Mouse (Mus musculus): ENCODE measurements at regions not wholly inside any gene's neighbourhood (a gene's known extent, or its start where the extent isn't known, plus 50 kb on each side); places are given as distances from the start of the nearest gene placed in this dataset.
A peak's percentile ranks its signal among the peaks of the same experiment; 100 is the strongest.

- DNase-seq (ENCODE audit: low read depth, low spot score) = no peak
Measured at GRCm38 (mm10) chr7:71043789-71044188, 307.5 kb downstream of the Gm10295 start.

GRCm38 (mm10) chr7:71043128-71043527 is 308.2 kb downstream of the Gm10295 start:
- no peak for DNase-seq (ENCODE audit: low read depth, low spot score)

GRCm38 (mm10) chr7:71041388-71041787 is 309.9 kb downstream of the Gm10295 start:
- no peak for DNase-seq (ENCODE audit: low read depth, low spot score)

- no peak for DNase-seq (ENCODE audit: low read depth, low spot score)
Measured at GRCm38 (mm10) chr7:71040846-71041245, 310.4 kb downstream of the Gm10295 start.

GRCm38 (mm10) chr7:71038537-71038936 is 312.7 kb downstream of the Gm10295 start:
- DNase-seq (ENCODE audit: low read depth, low spot score) = no peak

- DNase-seq (ENCODE audit: low read depth, low spot score) = no peak
Measured at GRCm38 (mm10) chr7:71033121-71033520, 318.2 kb downstream of the Gm10295 start.

- DNase-seq (ENCODE audit: low read depth, low spot score) = no peak
Measured at GRCm38 (mm10) chr7:71023946-71024610, 327.2 kb downstream of the Gm10295 start.

GRCm38 (mm10) chr7:71023253-71023945 is 327.9 kb downstream of the Gm10295 start:
- peak; percentile 5 for DNase-seq (ENCODE audit: low read depth, low spot score)
